Mouse (Mus musculus): ENCODE measurements around the gene Ypel1. TPM values are rescaled to one million over a fixed set of nuclear protein-coding genes. Genes with fewer than 3 reads are reported as not detected.

The Ypel1 gene
- total and polyA plus RNA-seq, 3 experiments = 0.42 to 1.1 TPM; not detected in 1

GRCm38 (mm10) chr16:17085636-17086035 is 16.1 kb downstream of the Ypel1 start:
- Histone ChIP-seq H3K27me3 (ENCODE audit: control insufficient read depth in 1 of 2, insufficient read depth in 2 of 2, low read length in 2 of 2) (no peaks in the 10 kb centered on the region), H3K27ac (ENCODE audit: control insufficient read depth, low read depth, low read length) (no peak overlapping the region), H3K9me3 (replicated peaks; ENCODE audit: insufficient read depth, low read length) (no peaks in the 10 kb centered on the region), H3K79me2 (ENCODE audit: control insufficient read depth, insufficient read depth, low read length, poor library complexity) (no peaks in the 10 kb centered on the region), H3K4me1 (ENCODE audit: control insufficient read depth in 1 of 2, insufficient read depth in 2 of 2, low read length in 2 of 2) (no peaks in the 10 kb centered on the region), H3K4me3 (ENCODE audit: control insufficient read depth in 1 of 2, insufficient read depth in 1 of 2, low read depth in 2 of 2, low read length in 2 of 2) (no peak overlapping the region), H3K9ac (ENCODE audit: control insufficient read depth, low read depth, low read length, poor library complexity, severe bottlenecking) (no peak overlapping the region), H3K36me3 (ENCODE audit: control insufficient read depth in 1 of 2, insufficient read depth in 2 of 2, low read length in 2 of 2) (peaks cover 0 to 10% of the 10 kb centered on the region in 2 experiments; a peak in 2 of 4 replicates)
- DNase-seq (ENCODE audit: low read depth, low spot score) = no peak
- TF ChIP-seq BHLHE40 (IDR thresholded peaks at IDR 0.05; ENCODE audit: borderline replicate concordance, low read depth, low read length) (no peak), POLR2A (IDR thresholded peaks at IDR 0.05; ENCODE audit: control insufficient read depth in 1 of 2, insufficient read depth in 1 of 2, low read depth in 1 of 2, low read length in 2 of 2, poor library complexity in 1 of 2) (peak in 1 of 2 experiments; percentile 24; a peak in 1 of 4 replicates)

- TF ChIP-seq CHD2 (IDR thresholded peaks at IDR 0.05; ENCODE audit: low read length) (no peak), ELF1 (IDR thresholded peaks at IDR 0.05; ENCODE audit: low read depth, low read length) (no peak), E2F4 (IDR thresholded peaks at IDR 0.05; ENCODE audit: borderline replicate concordance, low read depth, low read length) (no peak), RCOR1 (IDR thresholded peaks at IDR 0.05; ENCODE audit: low read depth, low read length) (no peak), ETS1 (IDR thresholded peaks at IDR 0.05; ENCODE audit: low read depth, low read length) (no peak), MYC (IDR thresholded peaks at IDR 0.05; ENCODE audit: low read depth, low read length) (no peak), RAD21 (IDR thresholded peaks at IDR 0.05; ENCODE audit: low read depth, low read length) (no peak)
- peaks cover 0 to 10% of the 10 kb centered on the region in 2 experiments; a peak in 2 of 4 replicates for H3K36me3 ChIP-seq (ENCODE audit: control insufficient read depth in 1 of 2, insufficient read depth in 2 of 2, low read length in 2 of 2)
- H3K4me1 ChIP-seq (ENCODE audit: control insufficient read depth in 1 of 2, insufficient read depth in 2 of 2, low read length in 2 of 2) = no peaks in the 10 kb centered on the region
- H3K4me3 ChIP-seq (ENCODE audit: control insufficient read depth in 1 of 2, insufficient read depth in 1 of 2, low read depth in 2 of 2, low read length in 2 of 2) = no peak overlapping the region
- H3K27ac ChIP-seq (ENCODE audit: control insufficient read depth, low read depth, low read length) = no peak overlapping the region
- H3K9ac ChIP-seq (ENCODE audit: control insufficient read depth, low read depth, low read length, poor library complexity, severe bottlenecking) = no peak overlapping the region
- H3K27me3 ChIP-seq (ENCODE audit: control insufficient read depth in 1 of 2, insufficient read depth in 2 of 2, low read length in 2 of 2) = no peaks in the 10 kb centered on the region
- no peaks in the 10 kb centered on the region for H3K9me3 ChIP-seq (replicated peaks; ENCODE audit: insufficient read depth, low read length)
- H3K79me2 ChIP-seq (ENCODE audit: control insufficient read depth, insufficient read depth, low read length, poor library complexity) = no peaks in the 10 kb centered on the region
- no peak for DNase-seq (ENCODE audit: low read depth, low spot score)
Measured at GRCm38 (mm10) chr16:17086241-17086640, 16.7 kb downstream of the Ypel1 start.

- Histone ChIP-seq H3K27ac (ENCODE audit: control insufficient read depth, low read depth, low read length) (no peak overlapping the region), H3K4me3 (ENCODE audit: control insufficient read depth in 1 of 2, insufficient read depth in 1 of 2, low read depth in 2 of 2, low read length in 2 of 2) (no peak overlapping the region), H3K27me3 (ENCODE audit: control insufficient read depth in 1 of 2, insufficient read depth in 2 of 2, low read length in 2 of 2) (no peaks in the 10 kb centered on the region), H3K79me2 (ENCODE audit: control insufficient read depth, insufficient read depth, low read length, poor library complexity) (no peaks in the 10 kb centered on the region), H3K9me3 (replicated peaks; ENCODE audit: insufficient read depth, low read length) (no peaks in the 10 kb centered on the region), H3K4me1 (ENCODE audit: control insufficient read depth in 1 of 2, insufficient read depth in 2 of 2, low read length in 2 of 2) (no peaks in the 10 kb centered on the region), H3K36me3 (ENCODE audit: control insufficient read depth in 1 of 2, insufficient read depth in 2 of 2, low read length in 2 of 2) (peaks cover 0 to 10% of the 10 kb centered on the region in 2 experiments; a peak in 2 of 4 replicates), H3K9ac (ENCODE audit: control insufficient read depth, low read depth, low read length, poor library complexity, severe bottlenecking) (no peak overlapping the region)
- no peak for DNase-seq (ENCODE audit: low read depth, low spot score)
- TF ChIP-seq CHD2 (IDR thresholded peaks at IDR 0.05; ENCODE audit: low read length) = no peak
Measured at GRCm38 (mm10) chr16:17086669-17087193, 17.2 kb downstream of the Ypel1 start.

Measured in MEL (cell line).